Mouse (Mus musculus) stomach, embryonic 16.5 days (tissue): ENCODE data around the gene Lrrc15. TPM values are rescaled to one million over a fixed set of nuclear protein-coding genes. Genes with fewer than 3 reads are reported as not detected.

Source experiments
- ATAC-seq: fragments of 200-750 bp; cut with Nextera tagmentation; 2 replicates; pipeline ENCODE4 v1.8.0; 2017; ENCODE audit warnings: moderate number of reproducible peaks, moderate TSS enrichment; ENCODE audit not compliant: insufficient read depth, low FRiP score
- H3K27ac ChIP-seq: fragments of 300-500 bp; sonication (generic); 2 replicates; pipeline ENCODE4 v1.5.1; 2014; ENCODE audit warnings: low read length
- H3K27me3 ChIP-seq: fragments of 300-500 bp; sonication (generic); 2 replicates; pipeline ENCODE4 v1.6.1; 2014; ENCODE audit warnings: low read length, control low read depth, mixed read lengths; ENCODE audit not compliant: control insufficient read depth, insufficient read depth
- H3K36me3 ChIP-seq: fragments of 300-500 bp; sonication (generic); 2 replicates; pipeline ENCODE4 v1.6.1; 2014; ENCODE audit warnings: low read length; ENCODE audit not compliant: control insufficient read depth, insufficient read depth
- H3K4me1 ChIP-seq: fragments of 300-500 bp; sonication (generic); 2 replicates; pipeline ENCODE4 v1.6.1; 2014; ENCODE audit warnings: low read length, control low read depth, mixed read lengths; ENCODE audit not compliant: control insufficient read depth, insufficient read depth
- H3K4me2 ChIP-seq: fragments of 300-500 bp; sonication (generic); 2 replicates; pipeline ENCODE4 v1.6.1; 2014; ENCODE audit warnings: low read depth, low read length, mixed read lengths
- H3K4me3 ChIP-seq: fragments of 300-500 bp; sonication (generic); replicated peaks from 2 replicates; pipeline ENCODE4 v1.5.1; 2014; ENCODE audit warnings: mild to moderate bottlenecking, low read length
- H3K9ac ChIP-seq: fragments of 300-500 bp; sonication (generic); 2 replicates; pipeline ENCODE4 v1.6.1; 2014; ENCODE audit warnings: low read length
- H3K9me3 ChIP-seq: fragments of 300-500 bp; sonication (generic); replicated peaks from 2 replicates; pipeline ENCODE4 v1.6.1; 2016; ENCODE audit warnings: low read length, control low read depth; ENCODE audit not compliant: control insufficient read depth
- WGBS: fragments of 180-500 bp; shearing (Covaris S2); extraction: QIAGEN DNeasy Blood & Tissue Kit; methylation state at CpG from one replicate; pipeline ENCODE4 v1.1.7; 2014; 5-methylcytosine and 5-hydroxymethylcytosine counted together
- polyA plus RNA-seq: library from polyadenylated mRNA; unstranded; fragments of >200 nt; fragmentation: Nextera tagmentation; extraction: Ambion mirVana; gene quantifications from 2 replicates; pipeline ENCODE4 v1.2.1, GENCODE M21; 2015

The Lrrc15 gene
- polyA plus RNA-seq, 1 experiment from 2014 or later = 0.28 TPM

- Histone ChIP-seq H3K4me1 (no peaks in the 10 kb centered on the region), H3K27me3 (no peaks in the 10 kb centered on the region), H3K4me3 (no peak overlapping the region), H3K9me3 (no peaks in the 10 kb centered on the region), H3K27ac (no peak overlapping the region), H3K9ac (no peak overlapping the region), H3K36me3 (no peaks in the 10 kb centered on the region), H3K4me2 (no peak overlapping the region)
- 82% methylated on average over 7 of the region's 7 CpGs for WGBS
- ATAC-seq = no peak
Measured at GRCm38 (mm10) chr16:30258441-30258840, 24.6 kb downstream of the Lrrc15 start.

GRCm38 (mm10) chr16:30257718-30258117 is 25.3 kb downstream of the Lrrc15 start:
- Histone ChIP-seq H3K36me3 (no peaks in the 10 kb centered on the region), H3K9ac (no peak overlapping the region), H3K27ac (no peak overlapping the region), H3K4me3 (no peak overlapping the region), H3K4me2 (no peak overlapping the region), H3K4me1 (no peaks in the 10 kb centered on the region), H3K9me3 (no peaks in the 10 kb centered on the region), H3K27me3 (no peaks in the 10 kb centered on the region)
- 67% methylated on average over 9 of the region's 9 CpGs for WGBS
- ATAC-seq = no peak

GRCm38 (mm10) chr16:30255061-30255460 is 28.0 kb downstream of the Lrrc15 start:
- H3K27me3 ChIP-seq = no peaks in the 10 kb centered on the region
- no peaks in the 10 kb centered on the region for H3K9me3 ChIP-seq
- no peaks in the 10 kb centered on the region for H3K36me3 ChIP-seq
- 57% methylated on average over 7 of the region's 7 CpGs for whole genome bisulfite sequencing
- H3K4me1 ChIP-seq = peaks cover 4% of the 10 kb centered on the region; the same call in 1 of the 2 replicates
- no peak overlapping the region for H3K4me3 ChIP-seq
- H3K4me2 ChIP-seq = no peak overlapping the region
- H3K27ac ChIP-seq = no peak overlapping the region
- no peak for ATAC-seq
- no peak overlapping the region for H3K9ac ChIP-seq

DNA sequence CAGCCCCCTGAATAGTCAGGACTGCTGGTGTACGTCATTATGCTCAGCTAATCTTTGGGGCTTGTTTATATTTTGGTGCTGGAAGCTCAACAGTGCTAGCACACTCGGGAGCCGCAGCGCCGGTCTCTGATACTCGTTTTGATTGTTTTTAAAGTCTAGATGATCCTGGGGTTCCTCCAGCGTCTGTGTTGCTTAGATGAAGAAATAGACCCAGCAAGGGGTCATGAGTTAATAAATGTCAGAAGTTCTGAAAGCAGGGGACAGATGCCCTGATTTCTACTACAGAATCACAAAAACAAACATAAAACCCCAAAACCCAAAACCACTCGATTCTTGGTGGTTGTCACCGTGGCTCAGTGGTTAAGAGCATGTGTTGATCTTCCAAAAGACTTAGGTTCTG is 29.2 kb downstream of the Lrrc15 start:
- 57% methylated on average over 9 of the region's 9 CpGs for WGBS
- Histone ChIP-seq H3K4me2 (no peak overlapping the region), H3K27ac (no peak overlapping the region), H3K9ac (no peak overlapping the region), H3K27me3 (no peaks in the 10 kb centered on the region), H3K36me3 (no peaks in the 10 kb centered on the region), H3K9me3 (no peaks in the 10 kb centered on the region), H3K4me1 (peaks cover 4% of the 10 kb centered on the region; the same call in 1 of the 2 replicates), H3K4me3 (no peak overlapping the region)
- no peak for ATAC-seq

GRCm38 (mm10) chr16:30253374-30253773 is 29.7 kb downstream of the Lrrc15 start:
- Histone ChIP-seq H3K9me3 (no peaks in the 10 kb centered on the region), H3K9ac (no peak overlapping the region), H3K27me3 (no peaks in the 10 kb centered on the region), H3K27ac (no peak overlapping the region), H3K36me3 (no peaks in the 10 kb centered on the region), H3K4me2 (no peak overlapping the region), H3K4me3 (no peak overlapping the region), H3K4me1 (peaks cover 4% of the 10 kb centered on the region; the same call in 1 of the 2 replicates)
- ATAC-seq = no peak; the same call in 1 of the 2 replicates
- 77% methylated on average over 4 of the region's 4 CpGs for WGBS

- Histone ChIP-seq H3K4me2 (peak overlapping the region; percentile 51), H3K4me1 (peaks cover 4% of the 10 kb centered on the region; the same call in 1 of the 2 replicates), H3K27ac (no peak overlapping the region), H3K4me3 (peak overlapping the region; percentile 28), H3K9me3 (no peaks in the 10 kb centered on the region), H3K9ac (peak overlapping the region; percentile 47; the same call in 1 of the 2 replicates), H3K36me3 (no peaks in the 10 kb centered on the region), H3K27me3 (no peaks in the 10 kb centered on the region)
- ATAC-seq = peak; percentile 81
- 1% methylated on average over 21 of the region's 21 CpGs for WGBS
Measured at GRCm38 (mm10) chr16:30252003-30252418, 31.0 kb downstream of the Lrrc15 start.

DNA sequence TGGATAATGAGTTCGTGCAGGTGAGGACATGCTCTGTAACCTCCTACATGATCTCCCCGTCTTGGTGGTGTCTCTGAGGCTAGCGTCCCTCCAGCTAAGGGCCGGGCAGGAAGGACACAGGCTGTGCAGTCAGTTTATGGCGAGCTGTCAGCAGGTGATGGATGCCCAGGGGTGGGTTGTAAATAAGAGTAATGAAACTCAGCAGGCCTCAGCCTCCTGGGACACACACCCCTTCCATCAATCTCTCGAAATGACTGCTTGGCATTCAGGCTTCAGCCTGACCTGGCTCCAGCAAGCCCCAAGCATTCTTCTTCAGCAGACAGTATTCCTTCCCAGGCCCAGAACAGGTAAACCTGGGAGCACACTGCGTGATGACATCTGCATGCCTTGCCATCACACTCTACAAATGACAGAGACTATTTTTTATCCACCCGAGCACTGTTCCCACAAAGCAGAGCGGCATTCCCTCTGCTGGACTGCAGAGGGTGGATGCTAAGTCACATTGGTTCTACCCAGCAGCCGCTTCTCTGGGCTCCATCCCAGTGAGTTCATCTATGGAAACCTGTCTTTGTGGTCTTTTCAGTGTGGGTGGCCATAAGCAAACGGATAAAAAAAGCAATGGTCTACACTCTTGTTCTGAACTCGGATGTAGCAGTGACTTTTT is 38.9 kb downstream of the Lrrc15 start:
- Histone ChIP-seq H3K27me3 (no peaks in the 10 kb centered on the region), H3K4me3 (no peak overlapping the region), H3K4me1 (peaks cover 14% of the 10 kb centered on the region; the same call in 1 of the 2 replicates), H3K9ac (no peak overlapping the region), H3K9me3 (peaks cover 3% of the 10 kb centered on the region; the same call in 1 of the 2 replicates), H3K36me3 (no peaks in the 10 kb centered on the region), H3K27ac (no peak overlapping the region), H3K4me2 (no peak overlapping the region)
- WGBS = 36% methylated on average over 12 of the region's 12 CpGs
- no peak for ATAC-seq

DNA sequence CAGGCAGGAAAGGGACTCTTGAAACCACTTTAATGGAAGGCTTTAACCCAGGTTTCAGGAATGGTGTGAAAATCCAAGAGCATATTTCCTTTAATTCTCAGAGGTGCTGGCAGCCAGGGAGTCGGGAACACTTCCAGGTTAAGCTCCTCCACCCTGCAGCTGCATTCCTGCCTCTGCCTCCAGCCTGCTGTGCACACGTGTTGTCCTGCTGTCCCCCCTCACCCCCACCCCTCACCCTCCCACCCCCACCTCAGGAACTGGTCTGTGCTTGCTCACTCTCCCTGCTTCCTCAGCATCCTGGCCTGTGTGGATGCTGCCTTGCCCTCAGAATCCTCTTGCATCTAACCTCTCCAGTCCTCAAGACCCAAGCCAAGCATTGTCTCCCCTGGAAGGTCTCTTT is 41.4 kb downstream of the Lrrc15 start:
- peaks cover 3% of the 10 kb centered on the region; the same call in 1 of the 2 replicates for H3K9me3 ChIP-seq
- H3K9ac ChIP-seq = no peak overlapping the region
- 24% methylated on average over 2 of the region's 2 CpGs for WGBS
- peaks cover 14% of the 10 kb centered on the region; the same call in 1 of the 2 replicates for H3K4me1 ChIP-seq
- ATAC-seq = 0 out of 2 replicates have a peak, but pooled peaks have one; percentile 51
- H3K4me2 ChIP-seq = no peak overlapping the region
- no peaks in the 10 kb centered on the region for H3K27me3 ChIP-seq
- no peak overlapping the region for H3K4me3 ChIP-seq
- H3K27ac ChIP-seq = no peak overlapping the region; the same call in 1 of the 2 replicates
- H3K36me3 ChIP-seq = no peaks in the 10 kb centered on the region

DNA sequence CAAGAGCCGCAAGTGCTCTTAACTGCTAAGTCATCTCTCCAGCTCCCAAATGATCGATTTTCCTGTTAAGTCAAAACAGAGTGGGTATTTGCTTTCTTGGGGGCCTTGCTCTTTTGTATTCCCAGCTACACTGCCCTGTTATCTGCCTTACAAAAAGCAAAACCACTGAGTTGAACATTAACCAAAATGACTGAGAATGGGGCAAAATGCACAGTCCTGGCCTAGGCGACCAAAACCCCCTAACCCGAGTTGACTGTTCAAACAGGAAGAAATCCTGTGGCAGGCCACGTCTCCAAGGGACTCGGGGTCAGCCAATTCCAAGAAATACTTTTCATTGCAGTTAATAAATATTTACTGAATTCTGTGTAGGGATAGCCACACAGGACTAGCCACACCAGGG is 44.3 kb downstream of the Lrrc15 start:
- H3K4me2 ChIP-seq = no peak overlapping the region
- ATAC-seq = no peak
- peaks cover 3% of the 10 kb centered on the region; the same call in 1 of the 2 replicates for H3K9me3 ChIP-seq
- H3K27ac ChIP-seq = no peak overlapping the region
- H3K4me1 ChIP-seq = peaks cover 26% of the 10 kb centered on the region
- WGBS = 44% methylated on average over 6 of the region's 6 CpGs
- H3K9ac ChIP-seq = no peak overlapping the region
- no peaks in the 10 kb centered on the region for H3K36me3 ChIP-seq
- no peaks in the 10 kb centered on the region for H3K27me3 ChIP-seq
- no peak overlapping the region for H3K4me3 ChIP-seq
